Mouse (Mus musculus) heart, adult 2 months (tissue): ENCODE measurements around the gene Dlst. TPM values are rescaled to one million over a fixed set of nuclear protein-coding genes. Genes with fewer than 3 reads are reported as not detected.

Source experiments
- DNase-seq, 2 experiments: peaks; one replicate each; pipeline ENCODE4 v3.0.0; 2021
- H3K27ac ChIP-seq: fragments of 200-600 bp; 2 replicates; pipeline ENCODE4 v1.8.1; 2022
- H3K27me3 ChIP-seq: fragments of 200-500 bp; 2 replicates; pipeline ENCODE4 v1.6.1; 2012; ENCODE audit warnings: mild to moderate bottlenecking, low read length, inconsistent platforms, mixed read lengths; ENCODE audit not compliant: control insufficient read depth, insufficient read depth
- H3K36me3 ChIP-seq: fragments of 200-500 bp; 2 replicates; pipeline ENCODE4 v1.6.1; 2012; ENCODE audit warnings: low read length, inconsistent platforms; ENCODE audit not compliant: control insufficient read depth, insufficient read depth
- H3K4me1 ChIP-seq: fragments of 200-500 bp; 2 replicates; pipeline ENCODE4 v1.6.1; 2011; ENCODE audit warnings: low read length; ENCODE audit not compliant: control insufficient read depth, insufficient read depth
- H3K4me3 ChIP-seq: fragments of 200-600 bp; 2 replicates; pipeline ENCODE4 v1.8.1; 2022
- H3K79me2 ChIP-seq: fragments of 200-500 bp; replicated peaks from 2 replicates; pipeline ENCODE4 v1.6.1; 2012; ENCODE audit warnings: mild to moderate bottlenecking, inconsistent platforms, low read length, moderate library complexity, mixed read lengths; ENCODE audit not compliant: control insufficient read depth, insufficient read depth
- H3K9ac ChIP-seq: fragments of 200-500 bp; 2 replicates; pipeline ENCODE4 v1.6.1; 2012; ENCODE audit warnings: low read depth, mild to moderate bottlenecking, control low read depth, inconsistent platforms, low read length, mixed read lengths
- CTCF ChIP-seq: fragments of 200-600 bp; IDR thresholded peaks from 2 replicates; pipeline ENCODE4 v1.8.1; 2022; ENCODE audit warnings: antibody characterized with exemption, mild to moderate bottlenecking, moderate library complexity
- EP300 ChIP-seq: fragments of 200-500 bp; IDR thresholded peaks from 2 replicates; pipeline ENCODE4 v1.6.1; 2011; ENCODE audit warnings: low read depth, low read length, control low read depth; ENCODE audit not compliant: insufficient read depth
- POLR2A ChIP-seq: fragments of 200-500 bp; IDR thresholded peaks from 2 replicates; pipeline ENCODE4 v1.6.1; 2011; ENCODE audit warnings: mild to moderate bottlenecking, low read depth, low read length, control low read depth; ENCODE audit not compliant: insufficient read depth
- whole genome bisulfite sequencing: fragments of 180-500 bp; shearing (Covaris S2); methylation state at CpG from one replicate; pipeline ENCODE4 v1.1.7; 2018; 5-methylcytosine and 5-hydroxymethylcytosine counted together
- intact Hi-C: fragments of 180-260 bp; cut with DNase I; formaldehyde crosslinking; loops from one replicate; pipeline ENCODE4 v1.15.1; 2025
- polyA plus RNA-seq: library from polyadenylated mRNA; depleted of rRNA; stranded (reverse); fragments of >200 nt; gene quantifications from 2 replicates; pipeline ENCODE4 v1.2.3, GENCODE M21; 2012
- total RNA-seq, 2 experiments: library from RNA; stranded (reverse); gene quantifications; 2 replicates each; pipeline ENCODE4 v1.2.3; 2021

The Dlst gene
- total and polyA plus RNA-seq, 3 experiments = 423 to 715 (median 668) TPM

- H3K9ac ChIP-seq = no peak overlapping the region
- intact Hi-C loops = no loop called here
- H3K4me3 ChIP-seq = no peak overlapping the region
- peaks cover 5% of the 10 kb centered on the region for H3K79me2 ChIP-seq
- no peak overlapping the region; the same call in 1 of the 2 replicates for H3K27ac ChIP-seq
- WGBS = 88% methylated on average over 4 of the region's 4 CpGs
- H3K36me3 ChIP-seq = peaks cover 20% of the 10 kb centered on the region
- TF ChIP-seq POLR2A (no peak), EP300 (no peak), CTCF (no peak)
- peaks cover 15% of the 10 kb centered on the region for H3K4me1 ChIP-seq
- no peaks in the 10 kb centered on the region for H3K27me3 ChIP-seq
- DNase-seq = no peak
These were observed 1.2 kb upstream of the Dlst start for GRCm38 (mm10) chr12:85109426-85109825.

- peak; percentile 14 to 33 for DNase-seq
- H3K79me2 ChIP-seq = peaks cover 5% of the 10 kb centered on the region
- H3K4me1 ChIP-seq = peaks cover 15% of the 10 kb centered on the region
- H3K27ac ChIP-seq = peak overlapping the region; percentile 97
- peak overlapping the region; percentile 89 for H3K4me3 ChIP-seq
- H3K36me3 ChIP-seq = peaks cover 23% of the 10 kb centered on the region
- H3K27me3 ChIP-seq = no peaks in the 10 kb centered on the region
- intact Hi-C loops = no loop called here
- H3K9ac ChIP-seq = peak overlapping the region; percentile 96
- TF ChIP-seq CTCF = no peak
- TF ChIP-seq EP300 = no peak
- no peak for TF ChIP-seq POLR2A
- 13% methylated on average over 18 of the region's 18 CpGs for WGBS
These were observed 479 bp upstream of the Dlst start for GRCm38 (mm10) chr12:85110011-85110697.

- peak overlapping the region; percentile 89 for H3K4me3 ChIP-seq
- H3K4me1 ChIP-seq = peaks cover 17% of the 10 kb centered on the region
- TF ChIP-seq CTCF (no peak), EP300 (no peak), POLR2A (no peak)
- 43% methylated on average over 7 of the region's 7 CpGs for WGBS
- H3K27ac ChIP-seq = no peak overlapping the region
- no peaks in the 10 kb centered on the region for H3K27me3 ChIP-seq
- no peak overlapping the region for H3K9ac ChIP-seq
- intact Hi-C loops = no loop called here
- H3K79me2 ChIP-seq = peaks cover 9% of the 10 kb centered on the region
- no peak for DNase-seq
- peaks cover 31% of the 10 kb centered on the region for H3K36me3 ChIP-seq
These were observed 2.1 kb downstream of the Dlst start for GRCm38 (mm10) chr12:85112550-85113251.

- TF ChIP-seq POLR2A (no peak), EP300 (no peak), CTCF (no peak)
- no peak overlapping the region for H3K27ac ChIP-seq
- H3K27me3 ChIP-seq = no peaks in the 10 kb centered on the region
- WGBS = 19% methylated on average over 3 of the region's 3 CpGs
- DNase-seq = no peak
- no peak overlapping the region for H3K4me3 ChIP-seq
- H3K4me1 ChIP-seq = peaks cover 17% of the 10 kb centered on the region
- intact Hi-C loops = no loop called here
- peaks cover 31% of the 10 kb centered on the region for H3K36me3 ChIP-seq
- H3K9ac ChIP-seq = no peak overlapping the region
- peaks cover 9% of the 10 kb centered on the region for H3K79me2 ChIP-seq
These were observed 2.7 kb downstream of the Dlst start for GRCm38 (mm10) chr12:85113337-85113736.

GRCm38 (mm10) chr12:85113917-85114316 is 3.3 kb downstream of the Dlst start:
- Histone ChIP-seq H3K79me2 (peaks cover 9% of the 10 kb centered on the region), H3K27ac (no peak overlapping the region), H3K36me3 (peaks cover 36% of the 10 kb centered on the region), H3K9ac (no peak overlapping the region), H3K27me3 (no peaks in the 10 kb centered on the region), H3K4me3 (no peak overlapping the region), H3K4me1 (peaks cover 17% of the 10 kb centered on the region)
- intact Hi-C loops = no loop called here
- DNase-seq = no peak
- no peak for TF ChIP-seq CTCF
- TF ChIP-seq POLR2A = no peak
- no peak for TF ChIP-seq EP300
- 83% methylated on average over 3 of the region's 3 CpGs for WGBS

GRCm38 (mm10) chr12:85115678-85116077 is 5.0 kb downstream of the Dlst start:
- peaks cover 13% of the 10 kb centered on the region for H3K4me1 ChIP-seq
- no peak for DNase-seq
- intact Hi-C loops = no loop called here
- peaks cover 9% of the 10 kb centered on the region for H3K79me2 ChIP-seq
- H3K27me3 ChIP-seq = no peaks in the 10 kb centered on the region
- H3K27ac ChIP-seq = no peak overlapping the region
- TF ChIP-seq EP300 (no peak), POLR2A (no peak), CTCF (no peak)
- H3K9ac ChIP-seq = no peak overlapping the region
- WGBS = 57% methylated on average over 7 of the region's 7 CpGs
- no peak overlapping the region for H3K4me3 ChIP-seq
- peaks cover 36% of the 10 kb centered on the region for H3K36me3 ChIP-seq
